Mouse (Mus musculus): ENCODE results near the gene Asb2. TPM values are rescaled to one million over a fixed set of nuclear protein-coding genes. Genes with fewer than 3 reads are reported as not detected.
A peak's percentile ranks its signal among the peaks of the same experiment; 100 is the strongest.

Gene Asb2
- polyA plus RNA-seq, 1 experiment from 2014 or later: 0.81 TPM

- Histone ChIP-seq H3K4me3 (no peak overlapping the region), H3K9ac (no peak overlapping the region), H3K27ac (no peak overlapping the region), H3K36me3 (replicated peaks) (no peaks in the 10 kb centered on the region), H3K4me1 (no peaks in the 10 kb centered on the region), H3K9me3 (no peaks in the 10 kb centered on the region), H3K4me2 (no peak overlapping the region), H3K27me3 (replicated peaks) (no peaks in the 10 kb centered on the region)
- WGBS: 87% methylated on average over 2 of the region's 2 CpGs
- no peak for ATAC-seq (replicated peaks)
Measured at GRCm38 (mm10) chr12:103332879-103333278, 22.9 kb downstream of the Asb2 start.

- no peak overlapping the region for H3K9ac ChIP-seq
- no peaks in the 10 kb centered on the region for H3K9me3 ChIP-seq
- no peak overlapping the region for H3K4me2 ChIP-seq
- ATAC-seq (replicated peaks): no peak
- H3K27me3 ChIP-seq (replicated peaks): no peaks in the 10 kb centered on the region
- no peaks in the 10 kb centered on the region for H3K36me3 ChIP-seq (replicated peaks)
- no peaks in the 10 kb centered on the region for H3K4me1 ChIP-seq
- H3K4me3 ChIP-seq: no peak overlapping the region
- H3K27ac ChIP-seq: no peak overlapping the region
- WGBS: 60% methylated on average over 4 of the region's 4 CpGs
Measured at GRCm38 (mm10) chr12:103331491-103331890, 24.3 kb downstream of the Asb2 start.

GRCm38 (mm10) chr12:103328448-103329191, 27.2 kb downstream of the Asb2 start:
- Histone ChIP-seq H3K27me3 (replicated peaks) (peaks cover 11% of the 10 kb centered on the region), H3K27ac (no peak overlapping the region), H3K4me2 (no peak overlapping the region), H3K9ac (no peak overlapping the region), H3K36me3 (replicated peaks) (no peaks in the 10 kb centered on the region), H3K9me3 (no peaks in the 10 kb centered on the region), H3K4me1 (0 out of 2 replicates have a peak, but pooled peaks cover 4% of the 10 kb centered on the region), H3K4me3 (no peak overlapping the region)
- 66% methylated on average over 7 of the region's 7 CpGs for WGBS
- no peak for ATAC-seq (replicated peaks)

GRCm38 (mm10) chr12:103327107-103327506, 28.7 kb downstream of the Asb2 start:
- no peaks in the 10 kb centered on the region for H3K9me3 ChIP-seq
- 19% methylated on average over 7 of the region's 7 CpGs for WGBS
- 0 out of 2 replicates have a peak, but pooled peaks cover 4% of the 10 kb centered on the region for H3K4me1 ChIP-seq
- no peak for ATAC-seq (replicated peaks)
- H3K27ac ChIP-seq: no peak overlapping the region
- H3K27me3 ChIP-seq (replicated peaks): peaks cover 11% of the 10 kb centered on the region
- no peak overlapping the region for H3K9ac ChIP-seq
- H3K36me3 ChIP-seq (replicated peaks): no peaks in the 10 kb centered on the region
- no peak overlapping the region for H3K4me3 ChIP-seq
- no peak overlapping the region for H3K4me2 ChIP-seq

GRCm38 (mm10) chr12:103326569-103326968, 29.2 kb downstream of the Asb2 start:
- Histone ChIP-seq H3K27me3 (replicated peaks) (peaks cover 11% of the 10 kb centered on the region), H3K36me3 (replicated peaks) (no peaks in the 10 kb centered on the region), H3K9ac (no peak overlapping the region), H3K27ac (no peak overlapping the region), H3K9me3 (no peaks in the 10 kb centered on the region), H3K4me1 (0 out of 2 replicates have a peak, but pooled peaks cover 4% of the 10 kb centered on the region), H3K4me2 (no peak overlapping the region), H3K4me3 (no peak overlapping the region)
- WGBS: 64% methylated on average over 4 of the region's 4 CpGs
- no peak for ATAC-seq (replicated peaks)

GRCm38 (mm10) chr12:103325156-103325857, 30.5 kb downstream of the Asb2 start:
- H3K27ac ChIP-seq: no peak overlapping the region
- H3K4me3 ChIP-seq: peak overlapping the region; percentile 41
- H3K27me3 ChIP-seq (replicated peaks): peaks cover 11% of the 10 kb centered on the region
- WGBS: 8% methylated on average over 60 of the region's 60 CpGs
- H3K36me3 ChIP-seq (replicated peaks): no peaks in the 10 kb centered on the region
- peak overlapping the region; percentile 62 for H3K4me2 ChIP-seq
- ATAC-seq (replicated peaks): peak; percentile 97
- no peaks in the 10 kb centered on the region for H3K9me3 ChIP-seq
- H3K9ac ChIP-seq: peak overlapping the region; percentile 40; the same call in 1 of the 2 replicates
- H3K4me1 ChIP-seq: 0 out of 2 replicates have a peak, but pooled peaks cover 4% of the 10 kb centered on the region

- H3K27me3 ChIP-seq (replicated peaks): peaks cover 11% of the 10 kb centered on the region
- no peak for ATAC-seq (replicated peaks)
Measured at GRCm38 (mm10) chr12:103322801-103323200, 33.0 kb downstream of the Asb2 start.

GRCm38 (mm10) chr12:103315831-103316545, 39.8 kb downstream of the Asb2 start:
- Histone ChIP-seq H3K4me1 (peaks cover 44% of the 10 kb centered on the region), H3K9ac (no peak overlapping the region), H3K36me3 (replicated peaks) (no peaks in the 10 kb centered on the region), H3K27ac (0 out of 2 replicates have a peak overlapping the region, but pooled peaks have one; percentile 10), H3K4me2 (peak overlapping the region; percentile 56), H3K9me3 (no peaks in the 10 kb centered on the region), H3K4me3 (peak overlapping the region; percentile 35), H3K27me3 (replicated peaks) (peaks cover 7% of the 10 kb centered on the region; the same call in 1 of the 2 replicates)
- ATAC-seq (replicated peaks): no peak
- 21% methylated on average over 20 of the region's 20 CpGs for WGBS

More at GRCm38 (mm10) chr12:103322801-103323200, 33.0 kb downstream of the Asb2 start:
- Histone ChIP-seq H3K9ac (no peak overlapping the region), H3K4me3 (no peak overlapping the region), H3K9me3 (no peaks in the 10 kb centered on the region), H3K4me1 (0 out of 2 replicates have a peak, but pooled peaks cover 4% of the 10 kb centered on the region), H3K36me3 (replicated peaks) (no peaks in the 10 kb centered on the region), H3K4me2 (no peak overlapping the region), H3K27ac (no peak overlapping the region)
- WGBS: 42% methylated on average over 3 of the region's 3 CpGs

- WGBS: 3% methylated on average over 25 of the region's 25 CpGs
- Histone ChIP-seq H3K27ac (peak overlapping the region; percentile 76), H3K4me3 (peak overlapping the region; percentile 35), H3K4me1 (peaks cover 44% of the 10 kb centered on the region), H3K9me3 (no peaks in the 10 kb centered on the region), H3K9ac (peak overlapping the region; percentile 30; the same call in 1 of the 2 replicates), H3K36me3 (replicated peaks) (no peaks in the 10 kb centered on the region), H3K4me2 (peak overlapping the region; percentile 56), H3K27me3 (replicated peaks) (peaks cover 7% of the 10 kb centered on the region; the same call in 1 of the 2 replicates)
- ATAC-seq (replicated peaks): peak; percentile 79
Measured at GRCm38 (mm10) chr12:103314640-103315361, 41.0 kb downstream of the Asb2 start.

- no peak overlapping the region for H3K9ac ChIP-seq
- H3K4me3 ChIP-seq: no peak overlapping the region
- H3K36me3 ChIP-seq (replicated peaks): no peaks in the 10 kb centered on the region
- WGBS: 12% methylated on average over 21 of the region's 21 CpGs
- peak overlapping the region; percentile 76 for H3K27ac ChIP-seq
- H3K4me1 ChIP-seq: peaks cover 44% of the 10 kb centered on the region
- peak overlapping the region; percentile 56 for H3K4me2 ChIP-seq
- ATAC-seq (replicated peaks): peak; percentile 59
- H3K9me3 ChIP-seq: no peaks in the 10 kb centered on the region
- H3K27me3 ChIP-seq (replicated peaks): peaks cover 7% of the 10 kb centered on the region; the same call in 1 of the 2 replicates
Measured at GRCm38 (mm10) chr12:103313871-103314639, 41.7 kb downstream of the Asb2 start.

GRCm38 (mm10) chr12:103313274-103313673, 42.5 kb downstream of the Asb2 start:
- Histone ChIP-seq H3K4me2 (peak overlapping the region; percentile 56), H3K9ac (no peak overlapping the region), H3K9me3 (no peaks in the 10 kb centered on the region), H3K4me1 (peaks cover 44% of the 10 kb centered on the region), H3K27ac (peak overlapping the region; percentile 76), H3K36me3 (replicated peaks) (no peaks in the 10 kb centered on the region), H3K27me3 (replicated peaks) (peaks cover 7% of the 10 kb centered on the region; the same call in 1 of the 2 replicates), H3K4me3 (no peak overlapping the region)
- WGBS: 40% methylated on average over 6 of the region's 6 CpGs
- ATAC-seq (replicated peaks): peak; percentile 2; the same call in 1 of the 2 replicates

All from midbrain, embryonic 15.5 days (tissue).